Mouse (Mus musculus) embryo, embryonic 11.5 days (tissue): ENCODE results near the gene Ak1.

Experiments
- DNase-seq: peaks from one replicate; pipeline ENCODE4 v3.0.0-alpha.2; 2012; ENCODE audit warnings: low read depth, low spot score

Ak1 gene

GRCm38 (mm10) chr2:32627266-32628043, 5.9 kb downstream of the Ak1 start:
- no peak for DNase-seq

- DNase-seq, result no peak
These were observed 6.5 kb downstream of the Ak1 start for GRCm38 (mm10) chr2:32628044-32628550.

GRCm38 (mm10) chr2:32628729-32629128, 7.2 kb downstream of the Ak1 start:
- DNase-seq, result no peak

DNA sequence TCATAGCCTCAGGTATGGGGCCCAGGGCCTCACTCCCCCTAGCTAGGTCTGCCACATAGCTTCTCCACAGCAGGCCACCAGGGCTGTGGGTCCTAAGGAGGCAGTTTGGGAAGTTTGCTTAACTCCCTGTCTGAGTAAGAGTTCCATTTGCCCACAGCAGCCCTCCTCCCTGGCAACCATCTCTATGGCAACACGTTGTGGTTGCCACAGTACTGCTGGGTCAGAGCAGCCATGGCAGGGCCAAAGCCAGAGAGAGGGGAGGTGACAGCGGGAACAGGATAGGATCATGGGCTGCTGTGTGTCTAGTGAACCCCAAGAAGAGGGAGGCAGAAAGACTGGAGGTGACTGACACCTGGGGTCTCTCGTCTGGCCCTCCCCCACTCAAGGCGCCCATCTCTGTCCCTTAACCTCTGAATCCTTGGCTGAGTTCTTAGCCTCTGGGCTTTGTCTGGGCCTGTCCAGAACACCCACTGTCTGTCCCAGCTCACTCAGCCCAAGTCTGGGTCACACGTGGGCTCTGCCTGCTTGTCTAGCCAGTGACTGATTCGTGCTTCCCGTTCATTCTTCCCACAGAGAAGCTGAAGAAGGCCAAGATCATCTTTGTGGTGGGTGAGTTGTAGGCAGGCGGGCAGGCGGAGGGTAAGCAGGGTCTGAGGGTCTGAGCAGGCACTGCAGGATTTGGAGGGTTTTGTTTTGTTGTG, 7.9 kb downstream of the Ak1 start:
- DNase-seq, result no peak

DNA sequence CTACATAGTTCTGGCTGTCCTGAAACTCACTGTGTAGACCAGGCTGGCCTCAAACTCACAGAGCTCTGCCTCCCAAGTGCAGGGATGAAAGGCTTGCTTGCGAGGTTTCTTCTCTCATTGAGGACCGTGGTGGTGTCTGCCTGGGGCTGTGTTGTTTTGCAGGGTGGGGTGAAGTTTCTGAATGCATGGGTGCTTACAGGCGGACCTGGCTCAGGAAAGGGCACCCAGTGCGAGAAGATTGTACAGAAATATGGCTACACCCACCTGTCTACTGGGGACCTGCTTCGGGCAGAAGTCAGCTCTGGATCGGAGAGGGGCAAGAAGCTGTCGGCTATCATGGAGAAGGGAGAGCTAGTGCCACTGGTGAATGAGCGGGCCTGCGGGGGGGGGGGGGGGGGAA, 8.5 kb downstream of the Ak1 start:
- DNase-seq, result no peak

DNA sequence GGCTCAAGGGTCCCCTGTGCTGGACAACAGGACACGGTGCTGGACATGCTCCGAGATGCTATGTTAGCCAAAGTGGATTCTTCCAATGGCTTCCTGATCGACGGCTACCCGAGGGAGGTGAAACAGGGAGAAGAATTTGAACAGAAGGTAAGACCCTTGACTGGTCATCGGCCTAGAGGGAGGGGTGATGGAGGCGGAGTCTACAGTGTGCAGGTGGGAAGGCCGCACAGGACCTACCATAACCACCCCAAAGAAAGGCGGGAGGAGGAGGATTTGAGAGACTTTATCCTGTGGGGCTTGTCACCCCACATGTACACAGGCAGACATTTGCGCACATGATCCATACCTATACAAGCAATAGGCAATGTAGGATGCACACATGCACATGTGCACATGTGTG, 9.5 kb downstream of the Ak1 start:
- DNase-seq, result no peak

- DNase-seq, result no peak
These were observed 10.3 kb downstream of the Ak1 start for GRCm38 (mm10) chr2:32631737-32632394.

GRCm38 (mm10) chr2:32633660-32634059, 12.1 kb downstream of the Ak1 start:
- DNase-seq, result no peak

GRCm38 (mm10) chr2:32634277-32635105, 12.9 kb downstream of the Ak1 start:
- no peak for DNase-seq

GRCm38 (mm10) chr2:32636617-32637016, 15.1 kb downstream of the Ak1 start:
- no peak for DNase-seq

- no peak for DNase-seq
These were observed 16.3 kb downstream of the Ak1 start for GRCm38 (mm10) chr2:32637778-32638281.

GRCm38 (mm10) chr2:32639632-32640031, 18.1 kb downstream of the Ak1 start:
- no peak for DNase-seq

GRCm38 (mm10) chr2:32640550-32641051, 19.0 kb downstream of the Ak1 start:
- DNase-seq, result no peak

DNA sequence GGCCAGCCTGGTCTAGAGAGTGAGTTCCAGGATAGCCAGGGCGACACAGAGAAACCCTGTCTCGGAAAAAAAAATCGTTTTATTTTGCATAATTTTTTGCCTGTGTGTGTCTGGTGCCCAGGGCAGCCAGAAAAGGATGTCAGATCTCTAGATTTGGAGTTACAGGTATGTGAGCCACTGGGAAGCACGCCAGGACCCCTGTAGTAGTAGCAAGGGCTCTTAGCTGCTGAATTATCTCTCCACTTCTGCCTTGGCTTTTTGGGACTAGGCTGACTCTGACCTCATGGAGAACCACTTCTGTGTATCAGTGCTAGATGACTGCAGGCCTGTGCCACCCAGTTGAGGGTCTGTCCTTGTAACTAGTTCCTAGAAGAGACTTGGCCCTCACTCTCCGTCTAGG, 20.3 kb downstream of the Ak1 start:
- DNase-seq, result no peak

- DNase-seq, result no peak
These were observed 21.3 kb downstream of the Ak1 start for GRCm38 (mm10) chr2:32642813-32643212.

DNA sequence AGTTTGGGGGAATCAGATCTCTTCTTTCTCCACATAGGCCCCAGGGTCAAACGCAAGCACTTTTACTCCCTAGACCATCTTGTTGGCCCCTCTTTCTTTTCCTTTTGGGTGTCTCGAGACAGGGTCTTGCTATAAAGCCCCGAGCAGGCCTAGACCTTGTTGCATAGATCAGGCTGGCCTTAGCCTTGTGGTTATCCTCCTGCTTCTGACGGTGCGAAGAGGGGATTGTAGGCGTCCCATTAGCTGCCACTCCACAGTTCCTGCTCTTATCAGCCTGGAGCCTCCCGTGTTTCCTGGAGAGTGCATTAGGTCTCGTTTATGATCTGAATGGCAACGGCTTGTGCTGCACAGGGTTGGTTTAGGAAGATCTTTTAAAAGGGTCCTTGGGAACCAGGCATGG, 22.5 kb downstream of the Ak1 start:
- DNase-seq, result no peak

GRCm38 (mm10) chr2:32644799-32645475, 23.4 kb downstream of the Ak1 start:
- DNase-seq, result no peak

DNA sequence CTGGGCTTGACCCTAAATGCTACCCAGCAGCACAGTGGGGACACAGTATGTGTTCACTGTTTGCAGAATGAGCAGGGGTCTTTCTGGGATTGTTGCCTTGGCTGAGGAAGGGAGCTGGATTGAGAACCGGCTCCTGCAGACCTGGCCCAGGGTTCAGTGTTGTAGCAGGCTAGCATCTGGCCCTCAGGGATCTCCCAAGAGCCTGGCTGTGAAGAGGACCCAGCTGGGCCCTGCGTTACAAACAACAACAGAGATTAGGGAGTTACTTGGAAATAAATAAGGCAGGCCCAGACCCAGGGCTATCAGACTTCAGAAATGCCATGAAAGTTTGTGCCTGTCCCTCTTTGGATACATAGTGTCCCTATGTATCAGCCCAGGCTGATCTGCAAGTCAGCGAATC, 24.1 kb downstream of the Ak1 start:
- no peak for DNase-seq

DNA sequence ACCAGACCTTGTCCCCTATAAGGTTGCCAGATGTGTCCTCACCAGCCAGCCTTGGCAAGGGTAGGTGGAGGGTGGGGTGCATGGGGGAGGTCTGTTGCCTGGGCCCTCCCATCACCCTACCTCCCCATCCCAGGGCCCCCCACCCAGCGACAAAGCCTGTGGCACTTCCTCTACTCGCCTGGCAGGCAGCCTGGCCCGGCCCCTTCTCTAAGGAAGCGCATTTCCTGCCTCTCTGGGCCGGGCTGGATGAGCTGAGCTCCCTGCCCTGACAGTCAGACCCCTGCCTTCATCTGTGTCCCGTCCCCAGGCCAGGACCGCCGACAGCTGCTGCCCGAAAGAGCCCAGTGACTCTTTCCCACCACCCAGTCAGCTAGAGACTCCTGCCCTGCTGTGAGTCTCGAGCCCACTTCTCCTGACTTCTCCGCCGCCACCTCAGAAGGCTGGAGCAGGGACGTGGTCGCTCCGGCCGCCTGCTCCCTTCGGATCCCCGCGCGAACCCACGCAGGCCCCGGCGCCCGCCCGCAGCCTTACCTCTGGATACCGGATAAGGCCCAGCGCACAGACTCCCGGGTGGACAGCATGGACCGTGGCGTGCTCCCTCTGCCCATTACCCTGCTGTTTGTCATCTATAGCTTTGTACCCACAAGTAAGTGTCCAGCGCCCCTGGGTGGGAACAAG, 25.0 kb downstream of the Ak1 start, which contains the start of gene Eng:
Gene Eng (plus strand): TSS at position 217 of the 678 bp plus-strand sequence.
- no peak for DNase-seq

GRCm38 (mm10) chr2:32647366-32647765, 25.8 kb downstream of the Ak1 start:
- no peak for DNase-seq
